Mouse (Mus musculus) layer of hippocampus, postnatal 10 days (tissue): Measurements from ENCODE around the gene Vmn2r50. TPM values are rescaled to one million over a fixed set of nuclear protein-coding genes. Genes with fewer than 3 reads are reported as not detected.
"Not testable (repeated sequence)": the region's sequence is repeated elsewhere in the genome, so short reads cannot be mapped to it uniquely, and the experiment has no call there.

Source experiments
- DNase-seq, 2 experiments: peaks; one replicate each; pipeline ENCODE4 v3.0.0; 2021; ENCODE audit warnings: low spot score in 2 of 2
- long read RNA-seq: library from polyadenylated mRNA; stranded (forward); transcript quantifications from one replicate; pipeline ENCODE4 v2.0.0, GENCODE M21; 2023
- total RNA-seq, 2 experiments: library from RNA; stranded (reverse); gene quantifications; 2 replicates each; pipeline ENCODE4 v1.2.3; 2021

Vmn2r50 gene
- total RNA-seq = not detected
- long read RNA-seq = 0 reads

- not testable (repeated sequence) for DNase-seq
Observed at GRCm38 (mm10) chr7:10053196-10053595, at the start of gene Vmn2r50. Gene Vmn2r50 (minus strand): TSS chr7:10053296.

GRCm38 (mm10) chr7:9992157-9992556 is 60.9 kb downstream of the Vmn2r50 start, which contains the start of gene Vmn2r49:
Gene Vmn2r49 (minus strand): TSS chr7:9992257.
- not testable (repeated sequence) for DNase-seq

Other genes starting within 250 kb of the Vmn2r50 start
- gene Vmn2r47, start 212.0 kb downstream of the Vmn2r50 start, total RNA-seq = not detected
- not detected for gene Vmn2r48, start 99.7 kb downstream of the Vmn2r50 start, total RNA-seq
- not detected for gene Vmn2r49, start 61.0 kb downstream of the Vmn2r50 start, total RNA-seq
- gene Vmn2r51, start 52.4 kb upstream of the Vmn2r50 start, total RNA-seq = not detected
- not detected for gene Vmn2r52, start 123.3 kb upstream of the Vmn2r50 start, total RNA-seq
- not detected for gene Vmn1r66, start 224.7 kb upstream of the Vmn2r50 start, total RNA-seq